Mouse (Mus musculus) gastrocnemius, postnatal 25 days (tissue): ENCODE measurements around the gene Lhx9. TPM values are rescaled to one million over a fixed set of nuclear protein-coding genes. Genes with fewer than 3 reads are reported as not detected.

Source experiments
- DNase-seq: peaks from one replicate; pipeline ENCODE4 v3.0.0; 2022
- total RNA-seq, 2 experiments: library from RNA; stranded (reverse); gene quantifications; 1 replicate in 1 of 2; 2 replicates in 1 of 2; pipeline ENCODE4 v1.2.3; 2021

Lhx9 gene
- total RNA-seq, 2 experiments from 2014 or later = not detected

DNA sequence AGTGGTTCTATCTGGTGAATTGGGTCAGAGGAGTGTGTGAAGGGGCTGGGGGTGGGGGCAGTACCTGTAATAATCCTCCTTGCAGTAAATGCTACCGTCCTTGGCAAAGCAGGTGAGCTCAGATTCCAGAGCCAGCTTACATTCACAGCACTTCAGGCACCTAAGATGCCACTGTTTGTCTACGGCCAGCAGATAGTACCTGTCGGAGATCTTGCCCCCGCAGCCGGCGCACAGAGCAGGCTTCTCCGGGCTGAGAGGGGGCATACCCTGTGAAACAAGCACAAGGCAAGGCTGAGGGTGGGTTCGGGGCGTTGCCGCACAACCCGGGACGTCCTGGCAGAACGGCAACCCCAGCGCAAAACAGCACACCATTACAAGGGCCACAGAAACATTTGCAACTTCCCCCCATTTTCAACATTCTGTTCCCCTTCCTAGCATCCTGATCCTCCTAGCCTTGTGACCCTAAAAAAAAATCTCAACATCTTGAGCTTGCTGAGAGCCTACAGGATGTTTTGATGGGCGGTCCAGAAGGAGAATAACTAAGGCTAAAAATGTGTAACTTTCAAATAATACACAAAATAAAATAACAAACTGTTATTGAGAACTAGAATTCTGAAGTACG, 8.5 kb downstream of the Lhx9 start:
- no peak for DNase-seq

DNA sequence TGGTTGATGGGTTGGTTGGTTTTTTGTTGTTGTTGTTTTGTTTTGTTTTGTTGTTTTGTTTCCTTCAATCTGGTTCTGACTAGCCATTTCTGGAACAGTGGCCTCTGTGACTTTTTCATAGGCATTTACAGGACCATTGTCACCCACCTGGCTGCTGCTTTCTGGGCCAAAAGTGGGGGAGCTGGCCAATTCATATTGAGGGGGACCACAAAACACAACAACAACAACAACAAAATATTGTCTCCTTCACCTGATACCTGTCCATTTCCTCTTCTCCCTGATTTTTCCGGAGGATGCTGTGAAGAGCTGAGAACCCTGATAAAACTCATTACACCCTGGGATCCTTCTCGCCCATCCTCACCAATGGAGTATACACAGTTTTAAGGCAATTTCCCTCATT, 9.1 kb downstream of the Lhx9 start:
- DNase-seq = no peak

DNA sequence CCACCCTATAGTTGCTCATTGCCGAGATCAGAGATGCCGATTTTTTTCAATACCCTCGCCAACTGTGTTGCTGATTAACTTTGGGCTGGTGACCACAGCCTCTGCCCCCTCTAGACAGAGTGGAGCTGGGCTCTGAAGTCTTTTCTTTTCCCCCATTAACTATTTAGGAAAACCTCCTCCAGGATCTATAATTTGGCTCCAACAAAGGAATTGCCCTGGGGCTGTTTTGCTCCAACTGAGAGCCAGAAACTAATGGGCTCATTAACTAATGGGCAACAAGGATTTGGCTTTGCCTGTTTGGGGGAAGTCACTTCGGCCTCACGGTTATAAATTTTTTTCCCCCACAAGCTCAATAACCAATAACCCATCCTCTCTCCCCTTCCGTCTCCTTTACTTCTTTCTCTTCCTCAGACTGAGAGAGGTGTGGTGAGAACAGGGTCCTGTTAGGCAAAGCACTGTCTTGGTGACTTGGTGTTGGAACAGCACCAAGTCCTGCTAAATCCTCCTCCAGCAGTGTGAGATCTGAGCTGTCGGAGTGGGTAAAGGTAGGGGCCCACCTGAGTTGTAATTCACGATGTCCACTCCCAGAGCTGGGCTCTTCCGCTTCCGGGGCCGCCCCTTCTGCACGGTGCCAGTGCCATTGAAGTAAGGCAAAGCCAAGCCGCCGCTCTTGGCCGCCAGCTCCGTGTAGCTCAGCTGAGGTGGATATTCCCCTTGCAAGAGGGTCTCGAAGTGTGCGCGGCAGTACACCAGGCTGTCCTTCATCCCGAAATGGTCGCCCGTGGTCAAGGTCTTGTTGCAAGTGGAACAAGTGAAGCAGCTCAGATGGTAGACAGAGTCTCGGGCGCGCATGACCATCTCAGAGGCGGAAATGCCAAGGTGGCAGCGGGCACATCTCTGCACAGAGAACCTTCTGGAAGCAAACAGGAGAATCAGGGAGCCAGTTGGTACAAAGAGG, 10.3 kb downstream of the Lhx9 start:
- DNase-seq = no peak

DNA sequence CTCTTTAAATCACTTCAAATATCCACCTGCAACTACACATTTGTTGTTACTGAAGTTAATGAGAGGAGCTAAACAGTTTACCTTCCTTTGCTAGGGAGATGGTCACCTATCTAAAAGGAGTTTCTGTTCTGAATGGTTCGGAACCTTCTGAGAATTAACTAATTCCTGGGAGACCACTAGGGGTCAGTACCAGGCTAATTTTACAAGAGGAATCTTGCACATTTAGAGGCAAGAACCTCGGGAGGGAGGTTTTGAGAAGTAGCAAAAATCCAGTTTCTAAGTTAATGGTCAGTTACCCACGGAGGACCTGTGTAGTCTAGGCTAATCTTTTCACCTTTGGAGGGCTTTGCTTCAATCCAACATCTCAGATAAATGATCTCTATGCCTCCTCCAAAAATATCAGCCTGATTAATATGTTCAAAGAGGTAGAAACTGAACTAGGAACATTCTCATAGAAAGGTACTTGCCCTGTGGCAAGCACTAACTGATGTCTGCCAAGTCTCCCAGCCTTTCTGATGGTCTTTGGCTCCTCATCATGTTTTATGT, 12.9 kb downstream of the Lhx9 start:
- DNase-seq = no peak

DNA sequence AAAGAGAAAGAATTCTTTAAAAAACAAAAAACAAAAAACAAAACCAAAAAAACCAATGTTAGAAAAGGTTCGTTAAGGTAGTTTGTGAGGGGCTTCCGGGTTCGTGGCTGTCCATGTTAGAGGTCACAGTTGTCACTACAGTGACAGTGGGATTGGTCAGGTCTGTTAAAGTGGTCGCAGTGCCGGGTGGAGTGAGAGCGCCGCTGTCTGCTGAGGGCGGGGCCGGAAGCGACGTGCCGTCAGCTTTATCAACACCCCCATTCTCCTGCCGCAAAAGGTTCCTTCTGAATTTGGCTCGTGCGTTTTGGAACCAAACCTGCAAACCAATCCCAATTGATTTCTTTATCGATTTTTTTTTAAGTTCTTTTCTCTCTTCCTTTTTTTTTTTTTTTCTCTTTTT, 17.1 kb downstream of the Lhx9 start:
- DNase-seq = no peak

DNA sequence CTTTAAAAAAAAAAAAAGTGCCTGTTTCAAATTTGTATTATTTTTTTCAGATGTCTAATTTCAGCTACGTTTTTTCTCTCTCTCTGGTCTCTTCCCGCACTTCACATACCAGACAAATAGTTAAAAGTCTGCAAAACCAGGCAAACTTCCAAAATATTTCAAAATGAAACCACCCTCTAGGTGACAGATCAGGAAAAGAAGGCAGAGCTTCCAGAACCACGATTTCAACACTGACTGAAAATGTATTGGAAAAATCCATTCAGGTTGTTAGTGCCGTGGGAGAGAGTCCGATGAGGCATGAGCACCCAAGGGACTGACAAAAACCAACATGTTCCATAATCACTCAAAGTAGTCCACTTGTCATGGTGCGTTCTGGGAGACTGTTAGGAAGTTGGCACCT, 21.5 kb downstream of the Lhx9 start:
- no peak for DNase-seq

DNA sequence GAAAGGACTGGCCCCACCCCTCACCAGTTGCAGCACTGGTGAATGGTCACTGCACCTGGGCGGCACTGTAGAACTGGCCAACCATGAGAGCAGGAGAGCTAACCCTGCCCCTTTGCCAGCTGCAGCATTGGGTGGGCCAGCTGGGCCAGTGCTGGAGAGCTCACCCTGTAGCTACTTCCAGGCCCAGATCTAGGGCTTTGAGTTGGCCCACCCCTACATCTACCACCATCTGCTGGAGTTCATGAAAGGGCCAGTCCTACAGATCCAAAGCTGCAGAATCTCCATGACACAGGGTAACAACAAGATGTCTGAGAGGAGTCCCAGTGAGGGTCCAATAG, 25.4 kb downstream of the Lhx9 start:
- DNase-seq = no peak

DNA sequence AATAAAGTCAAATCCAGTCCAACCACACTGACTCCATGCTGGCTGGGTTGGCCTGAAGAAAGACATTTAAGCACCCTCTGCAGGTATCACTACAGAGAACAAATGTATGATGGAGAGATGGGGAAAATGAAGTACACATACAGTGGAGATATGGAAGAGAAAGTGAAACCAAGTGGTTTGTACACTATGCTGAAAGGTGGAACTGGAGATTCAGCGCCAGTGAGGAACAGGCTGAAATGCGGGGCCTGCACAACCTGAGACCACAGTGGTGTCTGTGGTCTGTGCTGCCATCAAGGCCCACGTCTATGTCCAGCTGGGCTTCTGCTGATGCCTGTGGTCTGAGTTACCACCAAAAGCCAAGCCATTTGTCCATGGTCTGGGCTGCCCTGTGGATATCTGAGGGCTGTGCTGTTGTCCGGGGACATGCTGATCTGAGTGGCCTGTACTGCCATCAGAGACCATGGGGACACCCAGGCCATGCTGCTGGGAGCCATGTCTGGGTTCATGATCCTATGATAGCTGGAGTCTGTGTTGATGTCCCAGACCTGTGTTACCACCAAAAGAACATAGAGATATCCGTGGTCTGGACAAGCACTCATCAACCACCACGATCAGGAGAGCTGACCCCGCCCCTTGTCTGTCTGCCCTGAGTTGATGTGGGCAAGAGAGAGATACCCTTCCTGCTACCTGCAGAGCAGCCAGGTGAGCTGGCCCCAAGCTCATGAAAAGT, 26.0 kb downstream of the Lhx9 start:
- DNase-seq = no peak

DNA sequence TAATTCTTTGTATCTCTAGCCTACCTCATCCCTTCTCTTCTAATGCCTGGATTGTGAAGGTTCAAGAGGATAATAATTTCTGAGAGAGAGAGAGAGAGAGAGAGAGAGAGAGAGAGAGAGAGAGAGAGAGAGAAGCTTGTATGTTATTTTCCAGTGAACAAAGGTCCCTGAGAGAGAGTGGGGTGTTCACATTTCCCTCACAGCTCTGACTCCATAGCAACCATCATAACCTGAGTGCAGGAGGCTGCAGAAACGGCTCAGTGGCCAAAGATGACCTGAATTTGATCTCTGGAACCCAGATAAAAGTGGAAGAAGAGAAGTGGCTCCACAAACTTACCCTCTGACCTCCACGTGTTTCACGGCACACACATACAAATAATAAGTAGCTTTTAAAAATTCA, 46.6 kb downstream of the Lhx9 start:
- DNase-seq = no peak

DNA sequence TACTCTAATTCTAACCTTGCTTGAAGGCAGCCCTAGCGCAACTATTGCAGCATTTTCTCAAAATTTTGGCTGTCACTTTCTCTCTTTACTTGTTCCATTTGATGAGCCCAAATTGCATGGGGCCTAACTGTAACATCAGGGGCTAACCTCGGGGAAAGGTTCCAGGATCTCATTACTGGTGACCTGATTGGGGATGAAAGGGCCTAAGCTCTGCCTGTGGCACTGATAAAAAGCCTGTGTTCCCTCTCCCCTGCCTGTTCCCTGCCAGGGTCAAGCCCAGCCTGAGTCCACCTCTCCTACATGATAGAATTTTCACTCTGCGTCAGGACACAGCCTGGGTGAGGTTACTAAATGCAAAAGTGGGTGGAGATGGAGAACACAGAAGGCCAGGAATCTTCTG, 47.1 kb downstream of the Lhx9 start:
- no peak for DNase-seq

DNA sequence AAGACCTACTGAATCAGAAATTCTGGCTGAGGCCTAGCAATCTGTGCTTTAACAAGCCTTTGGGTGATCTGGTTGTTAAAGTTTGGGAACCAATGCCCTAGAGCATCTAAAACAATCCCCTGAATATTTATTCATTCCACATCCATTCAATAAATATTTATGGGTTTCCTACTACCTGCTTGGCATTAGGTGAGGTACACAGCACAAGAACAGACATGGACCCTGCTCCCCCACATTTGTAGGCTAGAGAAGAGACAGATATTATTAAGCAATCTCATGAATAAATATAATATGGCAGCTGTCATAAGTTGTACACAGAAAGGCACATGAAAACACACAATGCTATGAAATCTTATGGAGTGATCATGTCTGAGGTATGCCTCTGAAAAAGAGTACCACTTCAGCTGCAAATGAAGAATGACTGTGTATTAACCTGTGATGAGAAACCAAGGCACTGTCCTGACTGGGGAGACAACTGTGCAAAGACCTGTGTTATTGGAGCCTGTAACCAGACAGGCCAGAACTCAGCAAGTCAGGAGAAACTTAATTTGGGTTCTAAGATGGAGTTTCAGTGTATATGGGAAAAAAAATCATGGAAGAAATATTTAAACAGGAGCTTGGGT, 48.6 kb downstream of the Lhx9 start:
- DNase-seq = no peak

DNA sequence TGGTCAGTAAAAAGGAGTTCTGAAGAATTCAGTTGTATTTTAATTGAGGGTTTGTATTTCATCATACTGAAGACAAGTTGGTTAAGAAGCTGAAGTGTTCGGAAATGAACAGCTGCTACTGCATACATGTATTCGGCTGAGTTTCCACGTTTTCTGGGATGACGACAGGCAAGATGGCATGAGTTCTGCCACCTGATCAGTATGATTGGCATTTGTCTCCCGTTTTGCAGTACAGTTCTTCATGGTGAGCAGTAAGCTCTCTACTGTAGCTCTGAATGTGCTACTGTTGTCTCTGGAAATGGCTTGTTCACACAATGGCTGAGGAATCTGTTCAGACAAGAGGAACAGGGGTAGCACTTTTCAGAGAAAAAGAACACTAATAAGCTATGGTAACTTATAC, 50.3 kb downstream of the Lhx9 start:
- no peak for DNase-seq

DNA sequence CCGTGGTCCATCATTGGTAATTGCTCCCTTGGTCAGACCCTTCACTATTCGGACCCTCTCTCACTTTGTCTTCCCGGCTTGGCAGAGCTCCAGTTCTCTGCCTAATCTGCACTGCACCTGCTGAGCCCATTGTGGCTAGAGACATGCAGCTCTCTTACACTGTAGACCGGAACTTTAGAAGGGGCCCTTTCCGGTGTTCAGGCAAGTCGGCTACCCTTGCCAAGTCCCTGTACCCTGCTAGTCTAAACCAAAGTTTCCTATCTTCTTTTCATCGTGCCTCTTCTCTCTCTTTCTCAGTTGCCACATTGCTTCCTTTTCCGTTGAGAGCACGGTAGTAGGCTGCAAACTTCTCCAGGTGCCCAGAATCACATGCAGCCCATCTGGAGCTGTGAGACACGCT, 62.5 kb downstream of the Lhx9 start:
- no peak for DNase-seq

DNA sequence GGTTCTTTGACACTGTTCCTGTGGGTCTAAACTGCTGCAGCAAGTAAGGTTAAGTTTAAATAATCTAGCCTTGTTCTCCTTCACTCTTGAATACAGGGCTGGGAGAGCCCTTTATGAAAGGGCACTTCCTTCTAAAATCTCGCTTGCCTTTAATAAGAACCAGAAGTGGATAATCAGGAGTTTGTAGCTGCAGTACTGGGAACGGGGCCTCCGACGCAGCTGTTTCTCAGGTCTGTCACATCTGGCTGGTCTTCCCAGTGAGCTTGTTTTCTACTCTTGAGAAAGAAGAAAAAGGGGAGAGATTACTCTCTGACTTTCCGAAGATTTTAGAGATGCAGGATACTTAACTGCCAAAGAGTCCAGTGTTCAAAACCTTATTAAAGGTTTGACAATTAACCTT, 64.4 kb downstream of the Lhx9 start:
- no peak for DNase-seq

Other genes with a start within 250 kb of the Lhx9 start
- 10 to 100 TPM; 70.1 to 81.7 TPM for gene Nek7, start 228.4 kb downstream of the Lhx9 start, total RNA-seq
- 10 to 100 TPM; 11.5 to 12.8 TPM for gene 2310009B15Rik, start 8.3 kb upstream of the Lhx9 start, total RNA-seq
- 10 to 100 TPM; 16.3 to 17.3 TPM for gene Dennd1b, start 114.9 kb upstream of the Lhx9 start, total RNA-seq